Mouse (Mus musculus): ENCODE measurements around the gene Gm5622. TPM values are rescaled to one million over a fixed set of nuclear protein-coding genes. Genes with fewer than 3 reads are reported as not detected.
"Not testable (repeated sequence)": the region's sequence is repeated elsewhere in the genome, so short reads cannot be mapped to it uniquely, and the experiment has no call there.

The Gm5622 gene
- not detected in 2 replicates for polyA plus RNA-seq (2012; ENCODE audit: insufficient read depth, low replicate concordance)

- Histone ChIP-seq H3K4me3 (replicated peaks) (no peak within 1 kb of the TSS), H3K27me3 (replicated peaks) (no peaks in the 10 kb centered on the region), H3K36me3 (replicated peaks; ENCODE audit: low read length) (no peaks in the 10 kb centered on the region), H3K4me1 (no peaks in the 10 kb centered on the region), H3K9me3 (no peaks in the 10 kb centered on the region)
- no peak for TF ChIP-seq FLI1 (IDR thresholded peaks at IDR 0.05; ENCODE audit: low read length)
- no peak for TF ChIP-seq GATA1 (IDR thresholded peaks at IDR 0.05; ENCODE audit: borderline replicate concordance, low read length)
These were observed at the start of gene Gm5622 for GRCm38 (mm10) chr14:51552490-51552889. Gene Gm5622 (plus strand): TSS chr14:51552790.

GRCm38 (mm10) chr14:51507416-51507815, 45.2 kb upstream of the Gm5622 start:
- Histone ChIP-seq H3K4me3 (replicated peaks) (no peak overlapping the region), H3K27me3 (replicated peaks) (no peaks in the 10 kb centered on the region), H3K4me1 (no peaks in the 10 kb centered on the region), H3K9me3 (no peaks in the 10 kb centered on the region), H3K36me3 (replicated peaks; ENCODE audit: low read length) (no peaks in the 10 kb centered on the region)
- no peak for TF ChIP-seq FLI1 (IDR thresholded peaks at IDR 0.05; ENCODE audit: low read length)
- no peak for TF ChIP-seq GATA1 (IDR thresholded peaks at IDR 0.05; ENCODE audit: borderline replicate concordance, low read length)

DNA sequence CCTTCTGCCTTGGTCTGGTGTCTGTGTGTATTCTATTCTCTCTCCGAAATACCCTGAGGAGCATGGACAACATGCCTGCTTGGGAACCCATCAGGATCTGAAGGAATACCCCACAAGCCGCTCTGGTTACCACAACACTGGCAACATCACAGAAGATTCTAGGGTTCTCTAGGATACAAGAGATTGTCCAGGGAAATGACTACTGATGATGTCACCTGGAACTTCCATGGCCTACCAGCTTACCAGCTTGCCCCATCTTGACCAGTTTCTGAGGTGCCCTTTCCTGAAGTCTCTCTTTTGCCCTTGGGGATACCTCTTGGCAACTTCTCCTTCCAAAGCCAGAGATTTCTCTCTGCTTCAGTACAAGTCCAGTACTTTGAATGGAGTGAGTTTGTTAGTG, 21.4 kb downstream of the Gm5622 start, which contains the start of gene Gm17175:
Gm17175 (minus strand) TSS at position 101 of the 400 bp plus-strand sequence.
- H3K4me1 ChIP-seq; H3K36me3 ChIP-seq (replicated peaks; ENCODE audit: low read length); H3K4me3 ChIP-seq (replicated peaks); H3K9me3 ChIP-seq; H3K27me3 ChIP-seq (replicated peaks): not testable (repeated sequence)

DNA sequence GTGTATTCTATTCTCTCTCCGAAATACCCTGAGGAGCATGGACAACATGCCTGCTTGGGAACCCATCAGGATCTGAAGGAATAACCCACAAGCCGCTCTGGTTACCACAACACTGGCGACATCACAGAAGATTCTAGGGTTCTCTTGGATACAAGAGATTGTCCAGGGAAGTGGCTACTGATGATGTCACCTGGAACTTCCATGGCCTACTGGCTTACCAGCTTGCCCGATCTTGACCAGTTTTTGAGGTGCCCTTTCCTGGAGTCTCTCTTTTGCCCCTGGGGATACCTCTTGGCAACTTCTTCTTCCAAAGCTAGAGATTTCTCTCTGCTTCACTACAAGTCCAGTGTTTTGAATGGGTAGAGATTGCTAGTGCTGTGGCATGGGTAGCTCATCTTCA, 39.4 kb downstream of the Gm5622 start, which contains the start of gene Gm17174:
Gm17174 (minus strand) TSS at position 101 of the 400 bp plus-strand sequence.
- H3K36me3 ChIP-seq (replicated peaks; ENCODE audit: low read length); H3K9me3 ChIP-seq; H3K4me1 ChIP-seq; H3K4me3 ChIP-seq (replicated peaks); H3K27me3 ChIP-seq (replicated peaks): not testable (repeated sequence)

- no peaks in the 10 kb centered on the region for H3K4me1 ChIP-seq
- H3K9me3 ChIP-seq = no peaks in the 10 kb centered on the region
- no peak within 1 kb of the TSS for H3K4me3 ChIP-seq (replicated peaks)
- H3K36me3 ChIP-seq (replicated peaks; ENCODE audit: low read length) = no peaks in the 10 kb centered on the region
- H3K27me3 ChIP-seq (replicated peaks) = no peaks in the 10 kb centered on the region
- no peak for TF ChIP-seq GATA1 (IDR thresholded peaks at IDR 0.05; ENCODE audit: borderline replicate concordance, low read length)
- no peak for TF ChIP-seq FLI1 (IDR thresholded peaks at IDR 0.05; ENCODE audit: low read length)
These were observed 58.6 kb downstream of the Gm5622 start, which contains the start of gene Gm17078 for GRCm38 (mm10) chr14:51611210-51611609. Gene Gm17078 (minus strand): TSS chr14:51611310.

- H3K9me3 ChIP-seq; H3K27me3 ChIP-seq (replicated peaks); H3K4me3 ChIP-seq (replicated peaks); H3K4me1 ChIP-seq; H3K36me3 ChIP-seq (replicated peaks; ENCODE audit: low read length): not testable (repeated sequence)
These were observed 79.8 kb downstream of the Gm5622 start for GRCm38 (mm10) chr14:51632426-51632825.

GRCm38 (mm10) chr14:51635566-51635965, 83.0 kb downstream of the Gm5622 start, which contains the start of gene Gm4181:
Gene Gm4181 (minus strand): TSS chr14:51635666.
- H3K9me3 ChIP-seq; H3K4me1 ChIP-seq; H3K27me3 ChIP-seq (replicated peaks); H3K36me3 ChIP-seq (replicated peaks; ENCODE audit: low read length); H3K4me3 ChIP-seq (replicated peaks): not testable (repeated sequence)

DNA sequence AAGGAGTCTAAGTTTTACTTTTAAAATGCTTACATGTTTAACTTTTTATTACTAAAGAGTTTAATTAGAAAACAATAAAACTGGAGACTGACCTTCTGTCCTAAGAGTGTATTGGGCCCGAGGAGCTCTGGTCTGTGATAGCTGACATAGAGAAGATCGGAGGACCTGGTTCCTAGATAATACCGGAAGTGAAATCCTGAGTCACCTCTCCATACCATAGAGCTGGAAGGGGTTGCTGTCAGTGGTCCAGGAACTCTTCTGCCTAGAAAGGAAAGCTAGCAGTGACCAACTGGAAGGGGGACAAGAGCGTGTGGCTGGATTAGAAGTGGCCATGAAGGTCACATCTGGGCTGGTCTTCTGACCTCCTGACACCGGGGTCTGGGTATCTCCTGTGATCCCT, 124.7 kb downstream of the Gm5622 start:
- Histone ChIP-seq H3K36me3 (replicated peaks; ENCODE audit: low read length) (no peaks in the 10 kb centered on the region), H3K9me3 (no peaks in the 10 kb centered on the region), H3K27me3 (replicated peaks) (no peaks in the 10 kb centered on the region), H3K4me1 (no peaks in the 10 kb centered on the region), H3K4me3 (replicated peaks) (no peak overlapping the region)
- TF ChIP-seq FLI1 (IDR thresholded peaks at IDR 0.05; ENCODE audit: low read length) (no peak), GATA1 (IDR thresholded peaks at IDR 0.05; ENCODE audit: borderline replicate concordance, low read length) (no peak)

DNA sequence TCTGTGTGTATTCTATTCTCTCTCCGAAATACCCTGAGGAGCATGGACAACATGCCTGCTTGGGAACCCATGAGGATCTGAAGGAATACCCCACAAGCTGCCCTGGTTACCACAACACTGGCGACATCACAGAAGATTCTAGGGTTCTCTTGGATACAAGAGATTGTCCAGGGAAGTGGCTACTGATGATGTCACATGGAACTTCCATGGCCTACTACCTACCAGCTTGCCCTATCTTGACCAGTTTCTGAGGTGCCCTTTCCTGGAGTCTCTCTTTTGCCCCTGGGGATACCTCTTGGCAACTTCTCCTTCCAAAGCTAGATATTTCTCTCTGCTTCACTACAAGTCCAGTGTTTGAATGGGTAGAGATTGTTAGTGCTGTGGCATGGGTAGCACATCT, 142.8 kb downstream of the Gm5622 start, which contains the start of gene Gm17079:
Gm17079 (minus strand) TSS at position 101 of the 400 bp plus-strand sequence.
- H3K4me3 ChIP-seq (replicated peaks); H3K4me1 ChIP-seq; H3K36me3 ChIP-seq (replicated peaks; ENCODE audit: low read length); H3K27me3 ChIP-seq (replicated peaks); H3K9me3 ChIP-seq: not testable (repeated sequence)

Other genes with a start within 250 kb of the Gm5622 start
- gene Gm7247, start 191.0 kb upstream of the Gm5622 start, polyA plus RNA-seq (2012; ENCODE audit: insufficient read depth, low replicate concordance) = not detected in 2 replicates
- gene Vmn2r88, start 142.0 kb upstream of the Gm5622 start, polyA plus RNA-seq (2012; ENCODE audit: insufficient read depth, low replicate concordance) = not detected in 2 replicates
- gene Vmn2r89, start 100.9 kb upstream of the Gm5622 start, polyA plus RNA-seq (2012; ENCODE audit: insufficient read depth, low replicate concordance) = 0.40 TPM in 1 of 2 replicates, not detected in the other
- gene Gm17175, start 21.3 kb downstream of the Gm5622 start, polyA plus RNA-seq (2012; ENCODE audit: insufficient read depth, low replicate concordance) = not detected in 2 replicates
- gene Gm17174, start 39.3 kb downstream of the Gm5622 start, polyA plus RNA-seq (2012; ENCODE audit: insufficient read depth, low replicate concordance) = not detected in 2 replicates
- not detected in 2 replicates for gene Gm17078, start 58.5 kb downstream of the Gm5622 start, polyA plus RNA-seq (2012; ENCODE audit: insufficient read depth, low replicate concordance)
- gene Gm4181, start 82.9 kb downstream of the Gm5622 start, polyA plus RNA-seq (2012; ENCODE audit: insufficient read depth, low replicate concordance) = not detected in 2 replicates
- not detected in 2 replicates for gene Gm17079, start 142.7 kb downstream of the Gm5622 start, polyA plus RNA-seq (2012; ENCODE audit: insufficient read depth, low replicate concordance)
- not detected in 2 replicates for gene Gm5800, start 164.4 kb downstream of the Gm5622 start, polyA plus RNA-seq (2012; ENCODE audit: insufficient read depth, low replicate concordance)
- gene Ang4, start 220.8 kb downstream of the Gm5622 start, polyA plus RNA-seq (2012; ENCODE audit: insufficient read depth, low replicate concordance) = not detected in 2 replicates
- not detected in 2 replicates for gene AY358078, start 247.3 kb downstream of the Gm5622 start, polyA plus RNA-seq (2012; ENCODE audit: insufficient read depth, low replicate concordance)

Data from megakaryocyte, embryonic 14.5 days (primary cell).